Mouse (Mus musculus) layer of hippocampus, adult 18-20 months (tissue): ENCODE measurements at regions not wholly inside any gene's neighbourhood (a gene's known extent, or its start where the extent isn't known, plus 50 kb on each side); places are given as distances from the start of the nearest gene placed in this dataset.

Experiments
- DNase-seq, 2 experiments: peaks; one replicate each; pipeline ENCODE4 v3.0.0; 2022; ENCODE audit warnings: low spot score in 2 of 2

DNA sequence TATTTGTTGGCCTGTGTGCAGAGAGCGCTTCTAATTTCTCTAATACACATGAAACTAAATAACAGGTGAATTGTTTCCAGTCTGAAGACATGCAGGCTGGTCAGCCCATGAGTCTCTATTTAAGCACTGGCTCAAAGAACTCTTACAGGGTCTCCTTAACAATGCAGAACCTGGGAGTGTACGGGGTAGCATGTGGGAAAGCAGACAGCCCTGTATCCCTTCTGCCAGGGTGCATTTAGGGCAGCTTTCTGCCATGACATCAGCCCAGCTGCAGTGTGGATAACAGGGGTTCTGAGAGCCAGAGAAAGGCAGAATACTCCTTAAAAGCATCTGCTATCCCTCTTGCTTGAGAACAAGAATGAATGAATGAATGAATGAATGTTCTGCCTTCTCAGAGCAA is 164.7 kb downstream of the Grb14 start:
- DNase-seq = no peak

DNA sequence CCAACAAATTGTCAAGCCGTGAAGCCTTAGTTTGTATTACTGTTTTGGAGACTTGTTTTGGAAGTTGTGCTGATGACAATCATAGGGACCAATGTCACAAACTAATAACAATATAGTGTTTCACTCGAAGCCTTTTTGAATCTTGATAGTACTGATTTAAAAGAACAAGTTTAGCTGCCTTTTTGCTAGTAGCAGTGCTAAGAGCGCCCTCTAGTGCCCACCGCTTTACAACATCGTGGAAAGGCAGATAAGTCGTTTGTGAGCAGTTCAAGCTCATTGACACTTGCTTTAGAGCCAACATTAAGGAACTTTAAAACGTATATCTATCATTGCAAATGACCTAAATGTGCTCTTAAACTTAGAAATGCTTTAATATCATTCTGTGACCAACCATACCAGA is 170.9 kb downstream of the Grb14 start:
- DNase-seq = peak; percentile 67 to 93

DNA sequence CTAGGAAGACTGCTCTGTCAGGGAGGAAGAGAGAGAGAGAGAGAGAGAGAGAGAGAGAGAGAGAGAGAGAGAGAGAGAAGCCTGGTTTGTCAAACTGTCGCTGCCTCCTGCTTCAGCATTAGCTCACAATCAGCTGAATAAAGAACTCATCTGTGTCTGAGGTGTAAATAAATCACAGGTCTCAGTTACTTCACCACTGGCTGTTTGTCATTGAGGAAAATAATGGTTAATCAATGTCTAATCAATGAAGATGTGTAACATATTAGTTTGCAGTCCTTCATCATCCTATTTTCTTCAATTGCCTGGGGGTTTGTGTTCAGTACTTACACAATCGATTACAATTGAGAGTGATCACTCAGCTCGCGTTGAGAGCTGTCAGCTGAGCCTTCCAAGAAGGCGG is 171.9 kb downstream of the Grb14 start:
- no peak for DNase-seq

DNA sequence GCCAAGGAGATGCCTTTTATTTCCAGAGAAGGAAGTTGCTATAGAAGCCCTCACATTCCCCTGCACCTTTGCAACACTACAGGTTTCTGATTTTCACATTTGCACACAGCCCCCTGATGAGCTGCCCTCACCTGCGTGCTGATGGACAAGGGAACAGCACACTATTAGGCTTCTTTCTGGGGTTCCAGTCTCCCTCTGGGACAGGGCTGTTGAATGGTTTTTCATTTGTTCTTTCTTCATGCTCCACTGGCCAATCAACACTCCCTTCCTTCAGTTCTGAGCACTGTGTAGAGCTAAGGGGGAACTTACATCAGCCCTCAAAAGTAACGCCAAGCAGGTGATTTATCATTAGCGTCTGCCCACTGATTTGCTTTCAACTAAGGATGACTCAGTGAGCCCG is 173.7 kb downstream of the Grb14 start:
- no peak for DNase-seq

DNA sequence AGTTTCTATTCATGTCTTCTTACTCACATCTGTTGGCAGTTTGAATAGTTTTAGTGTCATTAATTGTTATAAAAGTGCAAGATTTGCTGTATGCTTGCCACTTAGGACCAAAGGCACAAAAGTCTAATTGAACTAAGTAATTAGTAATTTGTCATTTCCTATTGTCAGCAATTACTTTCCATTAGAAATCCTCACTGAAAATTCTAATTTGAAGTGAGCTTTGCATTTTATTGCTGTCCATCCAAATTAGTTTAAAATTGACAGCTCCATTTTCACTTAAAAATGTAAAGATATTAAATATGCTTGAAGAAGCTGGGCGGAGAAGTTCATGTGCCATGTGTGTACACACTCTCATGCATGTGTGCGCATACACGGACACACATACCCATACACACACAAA is 174.1 kb downstream of the Grb14 start:
- DNase-seq = no peak

DNA sequence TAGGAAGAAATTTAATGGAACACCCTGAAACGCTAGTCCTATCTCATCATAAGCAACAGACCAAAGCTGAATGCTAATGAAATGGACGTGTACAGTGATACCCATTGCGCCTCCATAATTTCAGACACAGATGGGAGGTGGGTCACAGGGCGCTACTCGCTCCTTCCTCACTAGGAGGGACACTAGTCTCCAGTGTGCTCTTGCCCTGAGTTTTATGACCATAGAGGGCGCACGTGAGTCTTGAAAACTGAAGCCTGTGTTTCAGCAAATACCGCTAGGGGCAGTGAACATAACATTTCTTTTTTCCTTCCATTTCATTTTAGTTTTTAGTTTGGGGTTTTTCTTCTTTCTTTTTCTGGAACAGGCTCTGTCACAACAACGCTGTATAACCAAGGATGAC is 200.3 kb downstream of the Grb14 start:
- DNase-seq = peak in 1 of 2 experiments; percentile 4

DNA sequence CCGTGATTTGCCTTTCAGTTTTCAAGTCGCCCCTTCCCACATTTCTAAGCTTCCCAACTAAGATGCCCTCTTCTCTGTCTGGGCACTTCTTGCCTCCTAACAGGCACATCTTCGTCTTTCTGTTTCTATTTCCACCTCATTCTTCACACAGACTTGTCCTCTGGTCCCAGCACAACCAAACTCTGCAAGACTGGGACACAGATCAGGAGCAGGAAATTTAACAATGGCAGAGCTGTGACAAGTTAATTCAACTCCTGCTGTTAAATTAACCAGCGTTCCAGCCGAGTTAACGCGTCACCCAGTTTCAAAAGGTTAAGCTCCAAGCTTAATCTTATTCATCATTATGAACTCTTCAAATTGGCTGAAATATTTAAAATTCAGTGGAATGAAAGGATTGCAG is 200.9 kb downstream of the Grb14 start:
- DNase-seq = no peak

DNA sequence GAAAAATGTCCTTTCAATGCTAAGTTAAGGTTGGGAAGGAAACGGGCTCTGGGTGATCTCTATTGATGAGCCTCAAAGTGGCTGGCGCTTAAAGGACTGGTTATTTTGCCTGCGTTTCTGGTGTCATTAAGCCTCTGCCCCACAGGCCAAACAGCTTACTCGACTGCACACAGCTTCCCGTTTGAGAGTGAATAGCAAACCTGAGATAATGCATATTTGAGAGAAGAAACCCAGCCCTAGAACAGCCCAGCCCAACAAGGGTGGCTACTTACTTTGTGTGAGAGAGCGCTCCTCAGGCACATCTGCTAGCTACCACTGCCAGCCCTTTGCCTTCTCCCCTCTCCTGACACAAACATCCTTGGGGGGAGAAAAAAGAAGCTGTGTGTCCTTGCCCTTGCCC is 201.7 kb downstream of the Grb14 start:
- DNase-seq = no peak

DNA sequence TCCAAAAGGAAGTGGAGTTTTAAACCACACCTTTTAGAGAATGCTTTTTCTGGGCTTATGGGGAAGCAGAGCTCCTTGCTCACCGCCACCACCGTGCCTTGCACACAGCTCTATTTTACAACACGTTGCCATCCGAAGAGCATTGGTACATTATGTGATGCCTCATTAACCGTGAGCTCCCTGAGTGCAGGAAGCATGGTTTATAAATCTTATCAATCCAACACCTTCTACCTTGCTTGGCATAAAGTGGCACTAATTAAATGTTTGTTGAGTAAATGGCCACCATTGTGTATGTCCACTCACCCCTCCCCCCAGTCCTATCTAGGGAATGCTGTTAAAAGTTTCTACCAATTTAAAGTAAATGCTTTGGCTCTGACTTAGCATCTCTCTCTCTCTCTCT is 206.6 kb downstream of the Grb14 start:
- no peak for DNase-seq
